Mouse (Mus musculus) adrenal gland, adult (tissue): ENCODE results near the gene E130208F15Rik.

Source experiments
- DNase-seq, 2 experiments: peaks; one replicate each; pipeline ENCODE4 v3.0.0; 2022 to 2023; ENCODE audit warnings: low spot score in 1 of 2; ENCODE audit not compliant: inconsistent age in 2 of 2

The E130208F15Rik gene

GRCm38 (mm10) chr7:30332622-30333259 is 11.2 kb downstream of the E130208F15Rik start:
- no peak for DNase-seq

- peak; percentile 84 to 94 for DNase-seq
Observed at GRCm38 (mm10) chr7:30333436-30333835, 11.9 kb downstream of the E130208F15Rik start.

GRCm38 (mm10) chr7:30334563-30334962 is 13.0 kb downstream of the E130208F15Rik start:
- DNase-seq, result no peak

- no peak for DNase-seq
Observed at GRCm38 (mm10) chr7:30335688-30336087, 14.1 kb downstream of the E130208F15Rik start.

- peak; percentile 72 to 91 for DNase-seq
Observed at GRCm38 (mm10) chr7:30336384-30336783, 14.8 kb downstream of the E130208F15Rik start.

GRCm38 (mm10) chr7:30339432-30340109 is 18.0 kb downstream of the E130208F15Rik start:
- DNase-seq, result no peak

- DNase-seq, result peak; percentile 50 to 87
Observed at GRCm38 (mm10) chr7:30346635-30347379, 25.3 kb downstream of the E130208F15Rik start.

GRCm38 (mm10) chr7:30347828-30348227 is 26.3 kb downstream of the E130208F15Rik start:
- DNase-seq, result peak; percentile 61 to 84

GRCm38 (mm10) chr7:30353279-30353822 is 31.8 kb downstream of the E130208F15Rik start:
- peak; percentile 66 to 91 for DNase-seq

- DNase-seq, result no peak
Observed at GRCm38 (mm10) chr7:30354059-30354458, 32.5 kb downstream of the E130208F15Rik start.

GRCm38 (mm10) chr7:30358378-30359186 is 37.0 kb downstream of the E130208F15Rik start:
- DNase-seq, result no peak

- no peak for DNase-seq
Observed at GRCm38 (mm10) chr7:30359276-30359865, 37.8 kb downstream of the E130208F15Rik start.

- DNase-seq, result peak; percentile 19 to 78
Observed at GRCm38 (mm10) chr7:30360028-30360427, 38.5 kb downstream of the E130208F15Rik start.

- DNase-seq, result peak; percentile 48 to 75
Observed at GRCm38 (mm10) chr7:30362652-30363343, 41.3 kb downstream of the E130208F15Rik start, which contains the start of gene Lrfn3. Gene Lrfn3, minus strand, starts transcription at chr7:30362772.

GRCm38 (mm10) chr7:30363344-30363738 is 41.8 kb downstream of the E130208F15Rik start:
- no peak for DNase-seq

- no peak for DNase-seq
Observed at GRCm38 (mm10) chr7:30367466-30367865, 45.9 kb downstream of the E130208F15Rik start.
